Mouse (Mus musculus) intestine, postnatal 0 days (tissue): ENCODE results near the gene Adh4. TPM values are rescaled to one million over a fixed set of nuclear protein-coding genes. Genes with fewer than 3 reads are reported as not detected.

Source experiments
- ATAC-seq: fragments of 200-750 bp; cut with Nextera tagmentation; 2 replicates; pipeline ENCODE4 v1.8.0; 2017; ENCODE audit warnings: mild to moderate bottlenecking, moderate TSS enrichment, moderate library complexity
- H3K27ac ChIP-seq: fragments of 300-500 bp; sonication (generic); 2 replicates; pipeline ENCODE4 v1.5.1; 2014; ENCODE audit warnings: mild to moderate bottlenecking, low read depth, low read length, moderate library complexity
- H3K27me3 ChIP-seq: fragments of 300-500 bp; sonication (generic); replicated peaks from 2 replicates; pipeline ENCODE4 v1.6.1; 2014; ENCODE audit warnings: low read length, mixed read lengths; ENCODE audit not compliant: control insufficient read depth, insufficient read depth
- H3K36me3 ChIP-seq: fragments of 300-500 bp; sonication (generic); 2 replicates; pipeline ENCODE4 v1.6.1; 2014; ENCODE audit warnings: mild to moderate bottlenecking, moderate library complexity; ENCODE audit not compliant: control insufficient read depth, insufficient read depth
- H3K4me1 ChIP-seq: fragments of 300-500 bp; sonication (generic); replicated peaks from 2 replicates; pipeline ENCODE4 v1.6.1; 2014; ENCODE audit warnings: antibody characterized with exemption, low read length, mixed read lengths; ENCODE audit not compliant: control insufficient read depth, insufficient read depth
- H3K4me2 ChIP-seq: fragments of 300-500 bp; sonication (generic); replicated peaks from 2 replicates; pipeline ENCODE4 v1.6.1; 2014; ENCODE audit warnings: low read depth, mild to moderate bottlenecking, moderate library complexity
- H3K4me3 ChIP-seq: fragments of 300-500 bp; sonication (generic); 2 replicates; pipeline ENCODE4 v1.5.1; 2014; ENCODE audit warnings: low read depth, low read length
- H3K9ac ChIP-seq: fragments of 300-500 bp; sonication (generic); 2 replicates; pipeline ENCODE4 v1.6.1; 2014; ENCODE audit warnings: mild to moderate bottlenecking, low read depth, low read length
- H3K9me3 ChIP-seq: fragments of 300-500 bp; sonication (generic); 2 replicates; pipeline ENCODE4 v1.6.1; 2016; ENCODE audit warnings: mixed run types; ENCODE audit not compliant: control insufficient read depth
- CTCF ChIP-seq: sonication (generic); IDR thresholded peaks from 2 replicates; pipeline ENCODE4 v1.5.1; 2016; ENCODE audit warnings: low read depth, mild to moderate bottlenecking, control low read depth, antibody characterized with exemption, moderate library complexity
- WGBS: fragments of 180-500 bp; shearing (Covaris S2); extraction: QIAGEN DNeasy Blood & Tissue Kit; methylation state at CpG from one replicate; pipeline ENCODE4 v1.1.7; 2014; 5-methylcytosine and 5-hydroxymethylcytosine counted together
- polyA plus RNA-seq: library from polyadenylated mRNA; unstranded; fragments of >200 nt; fragmentation: Nextera tagmentation; extraction: Ambion mirVana; gene quantifications from 2 replicates; pipeline ENCODE4 v1.2.1, GENCODE M21; 2015

Adh4 gene
- polyA plus RNA-seq, 1 experiment from 2014 or later, result 0.51 TPM

DNA sequence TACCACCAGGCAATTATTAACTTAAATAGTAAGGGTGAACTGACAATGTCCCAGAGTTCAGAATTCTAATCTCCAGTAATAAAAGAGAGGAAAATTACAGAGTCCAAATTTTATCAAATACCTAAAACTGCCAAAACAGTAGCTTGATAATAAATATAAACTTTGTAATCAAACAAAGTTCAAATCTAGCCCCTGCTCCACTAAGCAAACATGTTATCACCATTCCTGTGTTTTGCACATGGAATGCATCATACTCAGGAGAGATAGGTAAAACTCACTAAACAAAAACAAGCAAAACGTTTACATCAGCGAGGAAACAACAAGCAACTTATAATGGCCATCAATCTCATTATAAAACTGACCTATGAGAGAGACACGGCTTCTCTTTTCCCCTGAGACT lies 5.1 kb upstream of the Adh4 start:
- no peak overlapping the region for H3K4me3 ChIP-seq

DNA sequence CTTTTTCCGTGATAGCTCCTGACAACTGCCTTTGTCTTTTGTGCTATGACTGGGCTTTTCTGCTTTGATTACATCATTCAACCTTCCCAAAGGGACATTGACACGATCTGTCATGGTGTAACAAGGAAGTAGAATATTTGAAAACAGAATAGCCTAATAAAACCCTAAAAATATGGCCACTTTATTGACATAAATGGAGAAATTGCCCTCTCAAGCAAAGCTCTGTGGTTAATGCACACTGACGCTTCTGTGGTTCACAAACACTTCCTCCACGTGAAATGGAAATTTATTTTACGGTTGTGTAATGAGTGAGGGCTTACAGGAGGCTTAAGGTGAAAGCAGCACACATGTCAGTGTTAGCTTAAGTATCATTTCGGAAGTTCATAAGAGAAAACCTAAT lies 4.1 kb downstream of the Adh4 start:
- 35% methylated on average over 6 of the region's 6 CpGs for WGBS
- Histone ChIP-seq H3K9ac (no peak overlapping the region), H3K4me2 (0 out of 2 replicates have a peak overlapping the region, but pooled peaks have one; percentile 27), H3K36me3 (no peaks in the 10 kb centered on the region), H3K4me1 (no peaks in the 10 kb centered on the region), H3K4me3 (no peak overlapping the region), H3K27me3 (no peaks in the 10 kb centered on the region), H3K27ac (peak overlapping the region; percentile 41; the same call in 1 of the 2 replicates), H3K9me3 (no peaks in the 10 kb centered on the region)
- peak; percentile 94 for ATAC-seq
- TF ChIP-seq CTCF, result no peak

More for the DNA sequence above, 5.1 kb upstream of the Adh4 start:
- ATAC-seq, result no peak
- no peaks in the 10 kb centered on the region for H3K4me1 ChIP-seq
- H3K9me3 ChIP-seq, result no peaks in the 10 kb centered on the region
- TF ChIP-seq CTCF, result no peak
- H3K4me2 ChIP-seq, result no peak overlapping the region
- H3K27ac ChIP-seq, result no peak overlapping the region
- no peaks in the 10 kb centered on the region for H3K36me3 ChIP-seq
- H3K27me3 ChIP-seq, result no peaks in the 10 kb centered on the region
- 57% methylated on average over 3 of the region's 3 CpGs for WGBS
- H3K9ac ChIP-seq, result no peak overlapping the region

DNA sequence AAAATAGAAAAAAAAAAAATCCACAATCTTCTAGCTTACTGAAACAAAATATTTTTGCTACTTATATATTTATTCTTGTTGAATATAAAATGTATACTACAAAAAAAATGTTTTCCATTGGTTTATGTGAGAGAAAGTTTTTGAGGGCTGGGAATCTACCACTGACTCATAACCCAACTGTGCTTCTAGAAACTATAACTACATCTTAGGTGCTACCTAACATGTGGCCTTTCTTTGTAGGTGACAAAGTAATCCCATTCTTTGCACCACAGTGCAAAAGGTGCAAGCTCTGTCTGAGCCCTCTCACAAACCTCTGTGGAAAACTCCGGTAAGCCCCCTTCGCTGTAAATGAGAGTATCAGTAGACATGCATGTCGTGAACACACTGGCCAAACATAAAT lies 5.1 kb downstream of the Adh4 start:
- WGBS, result 97% methylated on average over 3 of the region's 3 CpGs
- Histone ChIP-seq H3K4me1 (no peaks in the 10 kb centered on the region), H3K9ac (no peak overlapping the region), H3K27ac (no peak overlapping the region), H3K27me3 (no peaks in the 10 kb centered on the region), H3K4me3 (no peak overlapping the region), H3K4me2 (no peak overlapping the region), H3K9me3 (no peaks in the 10 kb centered on the region), H3K36me3 (no peaks in the 10 kb centered on the region)
- no peak for ATAC-seq
- TF ChIP-seq CTCF, result no peak

DNA sequence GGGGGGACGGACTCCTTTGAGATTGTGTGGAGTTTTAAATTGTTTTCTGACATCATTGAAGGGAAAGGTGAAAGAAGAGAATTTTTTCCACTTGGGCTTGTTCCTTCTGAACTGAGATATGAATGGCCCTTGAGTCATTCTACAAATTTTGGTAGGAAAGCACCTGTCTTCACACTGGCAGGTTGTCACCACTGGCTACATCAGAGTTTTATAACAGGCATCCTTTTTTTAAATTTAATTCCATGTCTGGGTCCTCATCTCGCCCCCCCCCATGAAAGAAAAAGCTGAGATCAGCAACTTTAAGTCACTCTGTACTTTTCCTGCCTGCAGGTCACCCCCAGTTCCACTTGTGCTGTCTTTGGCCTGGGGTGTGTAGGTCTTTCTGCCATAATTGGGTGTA lies 8.4 kb downstream of the Adh4 start:
- Histone ChIP-seq H3K36me3 (no peaks in the 10 kb centered on the region), H3K27ac (no peak overlapping the region), H3K27me3 (no peaks in the 10 kb centered on the region), H3K9me3 (no peaks in the 10 kb centered on the region), H3K4me1 (no peaks in the 10 kb centered on the region), H3K4me3 (no peak overlapping the region), H3K9ac (no peak overlapping the region), H3K4me2 (no peak overlapping the region)
- WGBS, result 77% methylated on average over 2 of the region's 2 CpGs
- ATAC-seq, result no peak
- no peak for TF ChIP-seq CTCF

DNA sequence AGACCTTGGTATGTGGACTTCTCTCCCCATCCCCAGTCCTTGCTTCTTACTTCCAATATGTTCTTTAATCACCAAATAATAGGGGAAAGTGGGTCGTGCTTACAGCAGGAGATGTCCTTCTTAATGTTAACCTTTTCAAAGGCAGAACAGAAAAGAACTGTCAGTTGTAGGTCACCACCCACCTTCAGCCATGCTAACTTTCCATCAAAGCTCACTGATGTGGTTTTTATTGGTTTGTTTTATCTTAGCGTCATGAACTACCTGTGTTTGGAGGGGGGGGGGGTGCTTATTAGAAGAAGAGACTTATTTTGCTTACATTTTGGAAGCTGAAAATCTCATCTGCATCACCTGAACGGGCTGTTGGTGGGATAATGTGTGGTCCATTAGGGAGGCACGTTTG lies 9.0 kb downstream of the Adh4 start:
- H3K36me3 ChIP-seq, result no peaks in the 10 kb centered on the region
- no peaks in the 10 kb centered on the region for H3K9me3 ChIP-seq
- no peak overlapping the region for H3K27ac ChIP-seq
- WGBS, result 67% methylated on average over 4 of the region's 4 CpGs
- H3K27me3 ChIP-seq, result no peaks in the 10 kb centered on the region
- no peak overlapping the region for H3K9ac ChIP-seq
- TF ChIP-seq CTCF, result no peak
- no peak overlapping the region for H3K4me3 ChIP-seq
- H3K4me2 ChIP-seq, result no peak overlapping the region
- H3K4me1 ChIP-seq, result no peaks in the 10 kb centered on the region
- ATAC-seq, result no peak

DNA sequence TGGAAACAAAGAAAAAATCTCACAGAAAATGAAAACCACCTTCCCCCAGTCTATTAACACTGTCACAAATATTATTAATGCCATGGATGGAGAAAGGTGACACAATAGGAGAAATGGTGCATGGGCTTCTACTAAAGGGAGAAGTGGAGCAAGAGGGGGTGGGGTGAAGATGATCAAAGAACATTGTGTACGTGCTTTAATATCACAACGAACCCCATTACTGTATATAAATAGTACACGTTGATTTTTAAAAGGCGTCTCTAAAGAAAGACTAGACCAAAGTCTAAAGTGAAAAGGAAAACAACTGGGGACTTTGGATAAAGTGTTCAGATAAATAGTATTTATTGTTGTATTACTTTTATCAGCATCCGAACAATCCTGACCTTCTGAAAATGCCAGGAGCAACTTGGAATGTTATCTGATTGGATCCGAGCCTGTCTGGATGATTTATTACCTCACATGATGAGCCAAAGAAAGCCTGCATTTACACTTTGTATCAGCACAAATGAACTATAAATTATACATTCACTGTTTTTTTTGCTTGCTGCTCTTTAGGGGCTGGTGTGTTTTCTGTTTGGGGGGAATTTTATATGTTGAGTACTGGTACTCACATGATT lies 15.2 kb downstream of the Adh4 start:
- TF ChIP-seq CTCF, result no peak
- no peaks in the 10 kb centered on the region for H3K27me3 ChIP-seq
- no peaks in the 10 kb centered on the region for H3K9me3 ChIP-seq
- no peak for ATAC-seq
- no peaks in the 10 kb centered on the region for H3K36me3 ChIP-seq
- 33% methylated on average over 6 of the region's 6 CpGs for WGBS
- H3K4me2 ChIP-seq, result no peak overlapping the region
- H3K27ac ChIP-seq, result no peak overlapping the region
- no peaks in the 10 kb centered on the region for H3K4me1 ChIP-seq
- no peak overlapping the region for H3K9ac ChIP-seq
- no peak overlapping the region for H3K4me3 ChIP-seq

DNA sequence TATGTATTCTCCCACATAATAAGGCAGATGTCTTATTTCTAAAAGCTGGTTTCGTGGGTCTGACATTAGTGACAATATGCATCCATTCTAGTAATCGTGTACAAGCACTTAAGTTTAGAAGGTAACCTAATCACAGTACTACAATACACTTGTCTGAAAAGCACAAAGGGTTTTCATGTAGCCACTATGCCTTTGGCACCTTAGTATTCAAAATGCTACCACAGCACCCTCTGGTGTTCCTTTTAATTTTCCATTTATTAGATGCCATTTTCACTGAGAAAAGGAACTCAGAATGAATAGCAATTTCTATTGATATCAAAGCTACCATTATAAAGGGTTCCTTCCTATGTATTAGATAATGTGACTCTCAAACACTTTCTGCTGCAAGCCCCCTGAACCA lies 16.6 kb downstream of the Adh4 start:
- no peaks in the 10 kb centered on the region for H3K27me3 ChIP-seq
- H3K27ac ChIP-seq, result no peak overlapping the region
- no peaks in the 10 kb centered on the region for H3K4me1 ChIP-seq
- H3K4me3 ChIP-seq, result no peak overlapping the region
- WGBS, result 81% methylated on average over 2 of the region's 2 CpGs
- peak; percentile 78 for TF ChIP-seq CTCF
- no peak overlapping the region for H3K9ac ChIP-seq
- ATAC-seq, result no peak
- no peak overlapping the region for H3K4me2 ChIP-seq
- no peaks in the 10 kb centered on the region for H3K9me3 ChIP-seq
- H3K36me3 ChIP-seq, result no peaks in the 10 kb centered on the region
